Mouse (Mus musculus) CH12.LX (cell line): Measurements from ENCODE around the gene Kbtbd3.

Source experiments
- CTCF ChIP-seq, 2 experiments: IDR thresholded peaks in 1 of 2; conservative IDR thresholded peaks in 1 of 2; 2 replicates each; pipeline ENCODE4 v1.5.1; 2011 to 2012; ENCODE audit warnings: low read depth in 2 of 2, low read length in 2 of 2, improper control_type of control experiment in 1 of 2, inconsistent platforms in 1 of 2, mild to moderate bottlenecking in 1 of 2, moderate library complexity in 1 of 2
- ETS1 ChIP-seq: conservative IDR thresholded peaks from 2 replicates; pipeline ENCODE4 v1.6.1; 2012; ENCODE audit warnings: low read depth, mild to moderate bottlenecking, inconsistent platforms, low read length, improper control_type of control experiment, moderate library complexity
- MAFK ChIP-seq: IDR thresholded peaks from 2 replicates; pipeline ENCODE4 v1.6.1; 2011; ENCODE audit warnings: low read length, improper control_type of control experiment; ENCODE audit not compliant: insufficient replicate concordance
- MAX ChIP-seq: IDR thresholded peaks from 2 replicates; pipeline ENCODE4 v1.6.1; 2011; ENCODE audit warnings: low read length, improper control_type of control experiment
- MYC ChIP-seq: IDR thresholded peaks from 2 replicates; pipeline ENCODE4 v1.6.1; 2011; ENCODE audit warnings: low read depth, mild to moderate bottlenecking, improper control_type of control experiment, low read length
- TCF12 ChIP-seq: IDR thresholded peaks from 2 replicates; pipeline ENCODE4 v1.6.1; 2014; ENCODE audit warnings: low read depth, mild to moderate bottlenecking, inconsistent platforms, low read length, improper control_type of control experiment
- USF2 ChIP-seq: conservative IDR thresholded peaks from 2 replicates; pipeline ENCODE4 v1.6.1; 2011; ENCODE audit warnings: low read depth, low read length, improper control_type of control experiment

DNA sequence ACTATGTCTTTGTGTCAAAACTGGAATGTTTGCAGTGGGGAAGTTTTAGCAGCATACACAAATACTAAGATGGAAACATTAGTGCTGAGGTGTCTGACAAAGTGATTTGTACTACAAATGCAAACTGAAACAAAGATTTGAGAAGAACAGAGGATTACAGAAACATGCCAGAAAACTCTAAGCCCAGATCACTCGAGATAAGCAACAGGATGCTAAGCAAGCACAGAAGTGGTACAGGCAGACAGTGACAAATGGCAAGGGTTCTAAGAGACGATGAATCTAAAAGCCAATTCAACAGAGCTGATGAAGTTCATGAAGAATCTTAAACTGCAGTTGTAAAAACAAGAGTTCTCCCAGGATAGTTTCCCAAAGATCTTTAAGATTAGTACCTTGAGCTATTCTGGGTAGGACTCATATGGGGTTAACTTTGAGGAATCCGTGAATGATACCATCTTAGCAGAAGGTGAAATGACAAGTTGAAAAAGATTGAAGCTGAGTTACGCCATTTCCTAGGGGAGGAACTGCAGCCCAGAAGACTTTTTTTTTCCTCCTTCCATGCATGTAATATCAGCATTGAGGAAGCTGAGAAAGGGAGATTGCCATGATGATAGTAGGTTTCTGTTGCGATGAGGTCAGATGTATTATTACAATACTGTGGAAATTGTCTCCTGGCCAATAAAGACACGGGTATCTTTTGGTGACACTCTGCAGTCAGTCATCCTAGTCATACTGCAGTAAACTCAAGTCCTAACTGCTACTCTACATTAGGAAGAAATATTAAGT, 9.5 kb downstream of the Kbtbd3 start:
- TF ChIP-seq TCF12 = no peak
- no peak for TF ChIP-seq MYC
- TF ChIP-seq CTCF (conservative IDR thresholded peaks at IDR 0.05 in 1 of 2, IDR thresholded peaks at IDR 0.05 in 1 of 2; ENCODE audit: low read depth in 2 of 2, low read length in 2 of 2) = no peak
- no peak for TF ChIP-seq MAX
- TF ChIP-seq USF2 = no peak
- TF ChIP-seq ETS1 = no peak
- no peak for TF ChIP-seq MAFK
